Mouse (Mus musculus): ENCODE results near the gene Eif1. TPM values are rescaled to one million over a fixed set of nuclear protein-coding genes. Genes with fewer than 3 reads are reported as not detected.
"Not testable (repeated sequence)": the region's sequence is repeated elsewhere in the genome, so short reads cannot be mapped to it uniquely, and the experiment has no call there.

Eif1 gene
- total and polyA plus RNA-seq, 2 experiments from 2014 or later: 105 to 1,927 TPM

DNA sequence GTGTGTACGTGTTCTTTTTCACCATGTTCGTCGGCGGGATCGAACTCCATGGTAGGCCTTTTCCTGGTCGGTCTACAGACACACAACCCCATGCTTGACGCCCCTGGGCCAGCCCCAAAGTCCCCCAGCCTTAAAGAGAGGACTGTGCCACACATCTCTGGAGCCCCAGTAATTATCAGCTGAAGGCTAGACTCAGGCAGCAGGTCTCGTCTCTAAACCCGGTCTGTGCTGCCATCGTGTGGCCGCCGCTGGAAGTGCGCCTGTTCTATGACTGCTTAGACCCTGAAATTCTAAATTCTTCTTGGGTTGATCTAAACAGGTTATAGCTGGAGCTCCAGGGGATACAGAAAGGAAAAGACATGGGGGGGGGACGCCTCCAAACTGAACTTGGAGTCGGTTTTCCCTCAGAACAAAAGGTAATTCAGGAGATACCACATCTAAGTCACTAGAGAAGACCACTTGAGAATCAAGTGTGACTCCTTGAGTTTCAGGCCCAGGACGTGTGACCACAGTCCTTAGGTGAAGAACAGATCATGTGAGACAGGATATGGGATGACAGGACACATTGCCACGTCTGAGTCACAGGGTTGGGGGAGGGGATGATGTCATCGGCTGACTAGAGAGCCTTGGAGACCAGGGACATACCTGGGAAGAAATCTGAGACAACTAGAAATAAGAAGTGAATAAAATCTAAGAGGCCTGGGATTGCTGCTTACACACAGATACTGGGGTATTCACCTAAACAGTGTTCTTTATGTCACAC is 21.2 kb upstream of the Eif1 start:
- TF ChIP-seq EP300 (IDR thresholded peaks at IDR 0.05; ENCODE audit: low read depth) (no peak), CTCF (IDR thresholded peaks at IDR 0.05; ENCODE audit: low read depth) (peak; percentile 89)
- Histone ChIP-seq H3K36me3 (replicated peaks; ENCODE audit: control insufficient read depth, insufficient read depth, low read length) (no peaks in the 10 kb centered on the region), H3K4me3 (ENCODE audit: low read depth, low read length) (no peak overlapping the region), H3K9me3 (replicated peaks; ENCODE audit: control insufficient read depth, low read length) (no peaks in the 10 kb centered on the region), H3K27me3 (ENCODE audit: control insufficient read depth, insufficient read depth, low read length) (0 out of 2 replicates have a peak, but pooled peaks cover 8% of the 10 kb centered on the region), H3K27ac (ENCODE audit: low read depth) (no peak overlapping the region), H3K4me2 (ENCODE audit: low read depth, low read length) (peak overlapping the region; percentile 32; the same call in 1 of the 2 replicates), H3K4me1 (ENCODE audit: control insufficient read depth, insufficient read depth) (0 out of 2 replicates have a peak, but pooled peaks cover 4% of the 10 kb centered on the region), H3K9ac (replicated peaks; ENCODE audit: low read depth, low read length) (no peak overlapping the region)
- DNase-seq (ENCODE audit: low spot score) (peak; percentile 45), ATAC-seq (ENCODE audit: insufficient read depth, low read depth) (peak; percentile 36; the same call in 1 of the 2 replicates)
- WGBS: 15% methylated on average over 18 of the region's 18 CpGs

- Histone ChIP-seq H3K9ac (replicated peaks; ENCODE audit: low read depth, low read length) (no peak overlapping the region), H3K4me2 (ENCODE audit: low read depth, low read length) (no peak overlapping the region), H3K4me3 (ENCODE audit: low read depth, low read length) (no peak overlapping the region), H3K9me3 (replicated peaks; ENCODE audit: control insufficient read depth, low read length) (no peaks in the 10 kb centered on the region), H3K36me3 (replicated peaks; ENCODE audit: control insufficient read depth, insufficient read depth, low read length) (no peaks in the 10 kb centered on the region), H3K27ac (ENCODE audit: low read depth) (no peak overlapping the region), H3K4me1 (ENCODE audit: control insufficient read depth, insufficient read depth) (0 out of 2 replicates have a peak, but pooled peaks cover 4% of the 10 kb centered on the region), H3K27me3 (ENCODE audit: control insufficient read depth, insufficient read depth, low read length) (0 out of 2 replicates have a peak, but pooled peaks cover 8% of the 10 kb centered on the region)
- TF ChIP-seq EP300 (IDR thresholded peaks at IDR 0.05; ENCODE audit: low read depth): no peak
- TF ChIP-seq CTCF (IDR thresholded peaks at IDR 0.05; ENCODE audit: low read depth): peak; percentile 90
- no peak for DNase-seq (ENCODE audit: low spot score)
- 7% methylated on average over 5 of the region's 5 CpGs for WGBS
- ATAC-seq (ENCODE audit: insufficient read depth, low read depth): no peak
Observed at GRCm38 (mm10) chr11:100300293-100300692, 19.4 kb upstream of the Eif1 start.

DNA sequence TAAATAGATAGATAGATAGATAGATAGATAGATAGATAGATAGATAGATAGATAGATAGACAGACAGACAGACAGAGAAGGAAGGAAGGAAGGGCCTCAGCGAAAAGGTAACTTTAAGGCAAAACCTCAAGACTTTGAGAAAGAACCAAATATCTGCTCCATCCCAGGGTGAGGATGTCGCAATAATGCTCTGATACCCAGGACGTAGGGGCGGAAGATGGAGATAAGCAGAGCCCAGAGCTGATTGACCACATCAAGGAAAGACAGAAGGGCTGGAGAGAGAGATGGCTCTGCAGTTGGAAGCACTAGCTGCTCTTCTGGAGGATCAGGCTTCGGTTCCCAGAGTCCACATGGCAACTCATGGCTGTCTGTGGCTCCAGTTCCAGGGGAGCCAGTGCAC is 18.4 kb upstream of the Eif1 start:
- Histone ChIP-seq H3K9me3 (replicated peaks; ENCODE audit: control insufficient read depth, low read length) (no peaks in the 10 kb centered on the region), H3K36me3 (replicated peaks; ENCODE audit: control insufficient read depth, insufficient read depth, low read length) (no peaks in the 10 kb centered on the region), H3K4me3 (ENCODE audit: low read depth, low read length) (no peak overlapping the region), H3K27ac (ENCODE audit: low read depth) (no peak overlapping the region), H3K4me2 (ENCODE audit: low read depth, low read length) (no peak overlapping the region), H3K27me3 (ENCODE audit: control insufficient read depth, insufficient read depth, low read length) (0 out of 2 replicates have a peak, but pooled peaks cover 8% of the 10 kb centered on the region), H3K9ac (replicated peaks; ENCODE audit: low read depth, low read length) (no peak overlapping the region), H3K4me1 (ENCODE audit: control insufficient read depth, insufficient read depth) (0 out of 2 replicates have a peak, but pooled peaks cover 4% of the 10 kb centered on the region)
- TF ChIP-seq EP300 (IDR thresholded peaks at IDR 0.05; ENCODE audit: low read depth) (no peak), CTCF (IDR thresholded peaks at IDR 0.05; ENCODE audit: low read depth) (no peak)
- DNase-seq (ENCODE audit: low spot score) (no peak), ATAC-seq (ENCODE audit: insufficient read depth, low read depth) (no peak)
- WGBS: 68% methylated on average over 5 of the region's 5 CpGs

DNA sequence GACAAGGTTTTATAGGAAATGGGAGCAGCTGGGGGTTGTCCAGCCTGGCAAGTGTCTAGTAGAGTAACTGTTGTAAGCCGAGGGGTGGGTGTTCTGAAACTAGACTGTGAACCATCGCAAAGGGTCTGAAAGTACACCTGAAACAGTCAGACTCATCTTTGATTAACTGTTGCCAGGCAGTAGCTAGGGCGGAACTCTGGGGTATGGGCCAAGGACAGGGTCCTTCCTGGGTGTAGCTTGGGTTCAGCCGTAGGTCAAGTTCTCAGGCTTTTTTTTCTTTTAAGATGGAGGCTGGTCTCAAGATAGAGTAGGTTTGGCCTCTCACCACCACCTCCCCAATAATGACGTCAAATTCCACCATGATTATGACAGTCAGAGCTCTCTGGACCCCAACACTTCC is 11.8 kb upstream of the Eif1 start:
- ATAC-seq (ENCODE audit: insufficient read depth, low read depth): no peak
- H3K4me2 ChIP-seq (ENCODE audit: low read depth, low read length): no peak overlapping the region
- no peak overlapping the region for H3K4me3 ChIP-seq (ENCODE audit: low read depth, low read length)
- H3K27me3 ChIP-seq (ENCODE audit: control insufficient read depth, insufficient read depth, low read length): no peaks in the 10 kb centered on the region
- H3K27ac ChIP-seq (ENCODE audit: low read depth): no peak overlapping the region
- peaks cover 6% of the 10 kb centered on the region; the same call in 1 of the 2 replicates for H3K4me1 ChIP-seq (ENCODE audit: control insufficient read depth, insufficient read depth)
- no peaks in the 10 kb centered on the region for H3K36me3 ChIP-seq (replicated peaks; ENCODE audit: control insufficient read depth, insufficient read depth, low read length)
- TF ChIP-seq EP300 (IDR thresholded peaks at IDR 0.05; ENCODE audit: low read depth) (no peak), CTCF (IDR thresholded peaks at IDR 0.05; ENCODE audit: low read depth) (no peak)
- WGBS: 78% methylated on average over 5 of the region's 5 CpGs
- no peaks in the 10 kb centered on the region for H3K9me3 ChIP-seq (replicated peaks; ENCODE audit: control insufficient read depth, low read length)
- DNase-seq (ENCODE audit: low spot score): no peak
- no peak overlapping the region for H3K9ac ChIP-seq (replicated peaks; ENCODE audit: low read depth, low read length)

- H3K4me1 ChIP-seq (ENCODE audit: control insufficient read depth, insufficient read depth); DNase-seq (ENCODE audit: low spot score); ATAC-seq (ENCODE audit: insufficient read depth, low read depth); H3K4me2 ChIP-seq (ENCODE audit: low read depth, low read length); H3K27me3 ChIP-seq (ENCODE audit: control insufficient read depth, insufficient read depth, low read length); H3K27ac ChIP-seq (ENCODE audit: low read depth); H3K9me3 ChIP-seq (replicated peaks; ENCODE audit: control insufficient read depth, low read length); H3K4me3 ChIP-seq (ENCODE audit: low read depth, low read length); H3K9ac ChIP-seq (replicated peaks; ENCODE audit: low read depth, low read length); H3K36me3 ChIP-seq (replicated peaks; ENCODE audit: control insufficient read depth, insufficient read depth, low read length): not testable (repeated sequence)
- WGBS: 84% methylated on average over 6 of the region's 6 CpGs
Observed at GRCm38 (mm10) chr11:100308672-100309071, 11.0 kb upstream of the Eif1 start.

Data from heart, postnatal 0 days (tissue).